Mouse (Mus musculus): ENCODE data around the gene Arih1. TPM values are rescaled to one million over a fixed set of nuclear protein-coding genes. Genes with fewer than 3 reads are reported as not detected.

Gene Arih1
- 13.6 and 16.9 TPM in 2 replicates for polyA plus RNA-seq (2015; fragmentation: Nextera tagmentation; extraction: Ambion mirVana)

DNA sequence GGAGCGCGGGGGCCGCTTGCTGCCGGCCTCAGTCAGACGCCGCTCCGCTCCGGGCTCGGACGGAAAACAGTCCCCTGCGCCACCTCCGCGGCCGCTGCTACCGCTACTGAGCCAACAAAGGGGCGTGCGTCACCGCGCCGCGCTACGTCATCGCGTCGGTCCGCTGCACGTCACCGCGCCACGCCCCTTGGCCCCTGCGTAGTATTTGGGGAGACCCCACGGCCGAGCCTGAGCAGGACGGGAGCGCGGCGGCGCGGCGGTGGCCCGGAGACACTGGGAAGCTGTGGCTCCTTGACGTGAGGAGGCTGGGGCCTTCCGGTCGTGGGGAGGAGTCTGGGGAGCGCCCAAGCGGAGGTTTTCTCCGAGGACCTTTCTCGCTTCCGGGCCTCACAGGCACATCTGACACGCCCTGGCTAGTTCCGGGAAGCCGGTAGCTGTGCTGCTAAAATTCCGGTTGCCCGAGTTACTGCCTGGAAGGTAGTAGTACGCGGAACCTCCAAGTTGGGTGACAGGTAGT is at the start of gene Arih1:
Gene Arih1 (minus strand): TSS at position 70 of the 517 bp plus-strand sequence.
- ATAC-seq (replicated peaks; ENCODE audit: extremely low read depth, insufficient read depth, low FRiP score), result peak; percentile 98
- 0% methylated on average over 55 of the region's 56 CpGs for WGBS

DNA sequence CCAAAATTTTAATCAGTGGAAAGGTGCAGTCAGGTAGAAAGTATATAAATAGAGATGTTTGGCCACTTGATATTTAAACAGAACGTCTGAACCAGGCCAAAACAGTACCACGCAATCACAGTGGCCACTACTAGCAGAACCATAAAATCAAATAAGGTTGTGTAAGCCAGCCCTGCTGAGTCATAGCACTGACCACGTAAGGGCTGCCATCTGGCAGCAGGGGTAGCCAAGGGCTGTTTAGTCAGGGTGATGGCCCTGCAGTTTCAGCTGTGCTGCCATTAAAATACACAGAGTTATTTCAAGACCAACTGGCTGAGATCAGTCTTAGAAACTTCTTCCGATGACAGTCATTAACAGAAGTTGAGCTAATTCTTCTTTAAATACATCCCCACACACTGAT is 47.5 kb upstream of the Arih1 start:
- no peak overlapping the region for H3K9ac ChIP-seq (ENCODE audit: low read length)
- no peak overlapping the region for H3K4me3 ChIP-seq (ENCODE audit: low read length)
- no peak overlapping the region for H3K27ac ChIP-seq (ENCODE audit: low read length)
- no peak overlapping the region for H3K4me2 ChIP-seq (ENCODE audit: low read depth, low read length)
- H3K4me1 ChIP-seq (ENCODE audit: control insufficient read depth, insufficient read depth, low read length), result peaks cover 2% of the 10 kb centered on the region
- 69% methylated on average over 4 of the region's 4 CpGs for WGBS
- no peaks in the 10 kb centered on the region for H3K9me3 ChIP-seq (replicated peaks; ENCODE audit: control insufficient read depth, low read length)
- no peak for ATAC-seq (replicated peaks; ENCODE audit: extremely low read depth, insufficient read depth, low FRiP score)
- no peaks in the 10 kb centered on the region for H3K27me3 ChIP-seq (ENCODE audit: control insufficient read depth, insufficient read depth, low read length)
- H3K36me3 ChIP-seq (ENCODE audit: control insufficient read depth, insufficient read depth), result no peaks in the 10 kb centered on the region

More for the DNA sequence above, at the start of gene Arih1:
- H3K9me3 ChIP-seq (replicated peaks; ENCODE audit: control insufficient read depth, low read length), result no peaks in the 10 kb centered on the region
- H3K36me3 ChIP-seq (ENCODE audit: control insufficient read depth, insufficient read depth), result no peaks in the 10 kb centered on the region
- no peaks in the 10 kb centered on the region for H3K27me3 ChIP-seq (ENCODE audit: control insufficient read depth, insufficient read depth, low read length)
- peak within 1 kb of the TSS; percentile 99 for H3K27ac ChIP-seq (ENCODE audit: low read length)
- H3K4me1 ChIP-seq (ENCODE audit: control insufficient read depth, insufficient read depth, low read length), result peaks cover 8% of the 10 kb centered on the region; the same call in 1 of the 2 replicates
- H3K9ac ChIP-seq (ENCODE audit: low read length), result peak within 1 kb of the TSS; percentile 99
- peak within 1 kb of the TSS; percentile 96 for H3K4me2 ChIP-seq (ENCODE audit: low read depth, low read length)
- H3K4me3 ChIP-seq (ENCODE audit: low read length), result peak within 1 kb of the TSS; percentile 99

DNA sequence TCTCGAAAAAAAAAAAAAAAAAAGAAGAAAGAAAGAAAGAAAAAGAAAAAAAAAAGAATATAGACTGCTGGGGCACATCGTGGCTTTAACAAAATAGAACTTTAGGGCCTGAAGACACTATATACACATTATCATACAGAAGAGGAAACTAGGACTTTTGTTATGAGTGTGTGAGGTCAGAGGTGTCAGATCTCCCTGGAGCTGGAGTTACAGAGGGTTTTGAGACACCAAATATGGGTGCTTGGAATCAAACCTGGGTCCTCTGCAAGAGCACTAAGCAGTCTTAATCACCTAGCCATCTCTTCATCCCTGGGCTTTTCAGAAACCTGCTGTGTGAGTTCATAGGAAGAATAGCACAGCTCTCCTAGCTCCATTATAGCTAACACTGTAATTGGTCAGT is 47.0 kb upstream of the Arih1 start:
- Histone ChIP-seq H3K9ac (ENCODE audit: low read length) (no peak overlapping the region), H3K9me3 (replicated peaks; ENCODE audit: control insufficient read depth, low read length) (no peaks in the 10 kb centered on the region), H3K4me3 (ENCODE audit: low read length) (no peak overlapping the region), H3K27me3 (ENCODE audit: control insufficient read depth, insufficient read depth, low read length) (no peaks in the 10 kb centered on the region), H3K36me3 (ENCODE audit: control insufficient read depth, insufficient read depth) (no peaks in the 10 kb centered on the region), H3K27ac (ENCODE audit: low read length) (no peak overlapping the region), H3K4me1 (ENCODE audit: control insufficient read depth, insufficient read depth, low read length) (no peaks in the 10 kb centered on the region), H3K4me2 (ENCODE audit: low read depth, low read length) (no peak overlapping the region)
- no peak for ATAC-seq (replicated peaks; ENCODE audit: extremely low read depth, insufficient read depth, low FRiP score)
- 76% methylated on average over 2 of the region's 2 CpGs for WGBS

DNA sequence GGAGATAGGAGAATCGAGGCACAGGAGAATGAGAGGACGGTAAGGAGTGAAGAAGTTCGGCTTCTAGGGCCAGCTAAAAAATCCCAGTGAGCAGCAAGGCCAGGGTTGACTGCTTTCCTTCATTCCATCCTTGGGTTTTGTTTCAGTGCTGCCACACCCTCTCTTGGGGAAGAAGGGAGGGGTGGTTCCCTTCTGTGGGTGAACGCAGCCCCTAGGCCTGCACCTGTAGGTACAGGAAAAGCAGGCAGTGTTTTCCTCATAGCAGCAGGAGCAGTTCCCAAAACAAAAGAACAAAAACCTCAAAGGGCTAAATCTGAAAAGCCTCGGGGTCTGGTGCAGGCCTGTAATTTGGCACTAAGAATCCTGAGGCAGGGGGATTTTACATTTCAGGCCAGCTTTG is 45.2 kb upstream of the Arih1 start:
- H3K36me3 ChIP-seq (ENCODE audit: control insufficient read depth, insufficient read depth), result no peaks in the 10 kb centered on the region
- 55% methylated on average over 5 of the region's 5 CpGs for WGBS
- H3K4me3 ChIP-seq (ENCODE audit: low read length), result no peak overlapping the region
- H3K27me3 ChIP-seq (ENCODE audit: control insufficient read depth, insufficient read depth, low read length), result no peaks in the 10 kb centered on the region
- no peaks in the 10 kb centered on the region for H3K9me3 ChIP-seq (replicated peaks; ENCODE audit: control insufficient read depth, low read length)
- ATAC-seq (replicated peaks; ENCODE audit: extremely low read depth, insufficient read depth, low FRiP score), result no peak
- no peak overlapping the region for H3K27ac ChIP-seq (ENCODE audit: low read length)
- H3K4me1 ChIP-seq (ENCODE audit: control insufficient read depth, insufficient read depth, low read length), result no peaks in the 10 kb centered on the region
- no peak overlapping the region for H3K4me2 ChIP-seq (ENCODE audit: low read depth, low read length)
- H3K9ac ChIP-seq (ENCODE audit: low read length), result no peak overlapping the region

DNA sequence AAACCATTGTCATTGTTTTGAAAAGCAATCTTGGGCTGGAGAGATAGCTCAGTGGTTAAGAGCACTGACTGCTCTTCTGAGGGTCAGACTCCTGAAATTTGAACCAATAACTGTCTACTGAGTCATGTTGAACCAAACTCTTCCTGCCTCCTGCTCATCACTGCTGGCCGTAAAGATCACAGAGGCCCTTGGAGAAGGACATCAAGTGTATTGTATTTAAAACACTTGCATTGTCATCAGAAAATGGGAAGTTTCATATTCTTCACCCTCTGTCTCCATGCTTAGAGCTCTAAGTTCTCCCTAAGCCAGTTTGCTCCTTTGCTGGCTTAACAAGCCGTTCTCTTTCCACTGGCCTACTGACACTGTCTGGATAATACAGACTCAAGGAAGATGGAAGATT is 41.9 kb upstream of the Arih1 start:
- no peak for ATAC-seq (replicated peaks; ENCODE audit: extremely low read depth, insufficient read depth, low FRiP score)
- Histone ChIP-seq H3K9me3 (replicated peaks; ENCODE audit: control insufficient read depth, low read length) (no peaks in the 10 kb centered on the region), H3K9ac (ENCODE audit: low read length) (no peak overlapping the region), H3K4me3 (ENCODE audit: low read length) (no peak overlapping the region), H3K27me3 (ENCODE audit: control insufficient read depth, insufficient read depth, low read length) (no peaks in the 10 kb centered on the region), H3K27ac (ENCODE audit: low read length) (no peak overlapping the region), H3K4me1 (ENCODE audit: control insufficient read depth, insufficient read depth, low read length) (no peaks in the 10 kb centered on the region), H3K36me3 (ENCODE audit: control insufficient read depth, insufficient read depth) (no peaks in the 10 kb centered on the region), H3K4me2 (ENCODE audit: low read depth, low read length) (no peak overlapping the region)
- WGBS, result 82% methylated on average over 2 of the region's 2 CpGs

DNA sequence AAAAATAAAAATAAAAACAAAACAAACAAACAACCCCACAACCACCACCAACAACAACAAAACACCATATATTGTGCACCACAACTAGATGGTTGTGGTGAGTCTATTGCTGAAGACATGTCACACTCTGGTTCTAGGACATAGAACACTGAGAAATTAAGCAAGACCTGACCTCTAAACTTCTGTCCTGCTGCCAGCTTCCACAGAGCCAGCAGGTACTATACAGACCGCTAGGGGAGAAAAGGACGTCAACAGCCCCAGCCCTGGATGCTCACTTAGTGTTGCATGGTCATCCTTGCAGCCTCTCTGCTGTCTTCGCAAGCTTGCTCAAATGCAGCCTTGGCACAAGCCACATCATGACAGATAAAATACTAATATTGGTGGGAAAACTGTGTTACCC is 41.2 kb upstream of the Arih1 start:
- Histone ChIP-seq H3K27ac (ENCODE audit: low read length) (no peak overlapping the region), H3K4me1 (ENCODE audit: control insufficient read depth, insufficient read depth, low read length) (peaks cover 3% of the 10 kb centered on the region), H3K4me2 (ENCODE audit: low read depth, low read length) (no peak overlapping the region), H3K4me3 (ENCODE audit: low read length) (no peak overlapping the region), H3K36me3 (ENCODE audit: control insufficient read depth, insufficient read depth) (no peaks in the 10 kb centered on the region), H3K27me3 (ENCODE audit: control insufficient read depth, insufficient read depth, low read length) (no peaks in the 10 kb centered on the region), H3K9ac (ENCODE audit: low read length) (no peak overlapping the region), H3K9me3 (replicated peaks; ENCODE audit: control insufficient read depth, low read length) (no peaks in the 10 kb centered on the region)
- 85% methylated on average over 3 of the region's 3 CpGs for WGBS
- no peak for ATAC-seq (replicated peaks; ENCODE audit: extremely low read depth, insufficient read depth, low FRiP score)

DNA sequence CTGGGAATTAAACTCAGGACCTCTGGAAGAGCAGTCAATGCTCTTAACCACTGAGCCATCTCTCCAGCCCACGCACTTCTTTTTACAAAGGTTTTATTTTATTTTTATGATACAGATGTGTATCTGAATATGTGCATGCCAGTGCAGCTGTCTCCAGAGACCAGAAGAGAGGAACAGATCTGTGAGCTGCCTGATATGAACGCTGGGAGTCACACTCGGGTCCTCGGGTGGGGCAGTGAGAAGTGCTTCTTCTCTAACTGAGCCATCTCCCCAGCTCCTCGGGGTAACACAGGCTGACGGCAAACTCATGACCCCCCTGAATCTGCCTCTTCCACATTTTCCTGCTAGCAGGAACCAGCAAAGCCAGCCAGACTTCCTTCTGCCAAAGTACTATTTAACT is 40.3 kb upstream of the Arih1 start:
- WGBS, result 73% methylated on average over 6 of the region's 6 CpGs
- no peak for ATAC-seq (replicated peaks; ENCODE audit: extremely low read depth, insufficient read depth, low FRiP score)
- no peak overlapping the region for H3K4me3 ChIP-seq (ENCODE audit: low read length)
- no peak overlapping the region for H3K9ac ChIP-seq (ENCODE audit: low read length)
- no peaks in the 10 kb centered on the region for H3K36me3 ChIP-seq (ENCODE audit: control insufficient read depth, insufficient read depth)
- H3K9me3 ChIP-seq (replicated peaks; ENCODE audit: control insufficient read depth, low read length), result no peaks in the 10 kb centered on the region
- no peak overlapping the region for H3K27ac ChIP-seq (ENCODE audit: low read length)
- H3K27me3 ChIP-seq (ENCODE audit: control insufficient read depth, insufficient read depth, low read length), result no peaks in the 10 kb centered on the region
- H3K4me2 ChIP-seq (ENCODE audit: low read depth, low read length), result no peak overlapping the region
- H3K4me1 ChIP-seq (ENCODE audit: control insufficient read depth, insufficient read depth, low read length), result peaks cover 3% of the 10 kb centered on the region

DNA sequence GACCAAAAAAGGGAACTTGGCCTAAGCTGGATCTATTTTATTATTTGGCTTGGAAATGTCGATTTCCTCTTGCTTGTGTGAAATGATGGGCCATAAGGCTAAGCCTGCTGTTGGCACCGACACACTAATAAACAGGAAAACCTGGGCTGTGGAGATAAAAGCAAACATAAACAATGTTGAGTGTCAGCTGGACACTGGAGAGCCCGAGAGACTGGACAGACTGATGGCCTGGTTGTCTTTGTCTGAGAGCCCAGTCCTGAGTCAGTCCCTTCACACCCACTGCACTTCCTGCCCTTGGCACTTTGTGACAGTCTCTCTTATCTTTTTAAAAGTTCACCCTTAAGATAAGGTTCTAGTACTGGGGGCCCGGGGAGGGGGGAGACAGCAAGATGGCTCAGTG is 36.5 kb upstream of the Arih1 start:
- 37% methylated on average over 4 of the region's 4 CpGs for WGBS

DNA sequence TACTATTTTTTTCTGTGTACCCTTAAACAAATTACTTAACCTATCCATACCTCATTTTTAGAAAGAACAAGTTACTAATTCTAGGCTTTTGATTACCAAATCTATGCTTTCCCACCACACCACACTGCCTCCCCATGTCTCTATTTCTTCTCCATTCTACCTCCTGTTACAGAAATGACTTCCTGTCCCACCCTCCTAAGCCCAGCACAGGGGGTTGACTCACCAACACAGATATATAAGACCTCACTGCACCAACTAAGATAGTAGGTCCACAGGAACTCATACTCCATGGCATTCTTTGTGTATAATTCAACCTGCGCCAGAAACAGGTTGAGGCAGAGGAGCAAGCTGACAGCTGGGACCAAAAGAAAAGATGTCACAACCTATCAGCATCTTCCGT is 33.0 kb upstream of the Arih1 start:
- H3K9me3 ChIP-seq (replicated peaks; ENCODE audit: control insufficient read depth, low read length), result no peaks in the 10 kb centered on the region
- no peaks in the 10 kb centered on the region for H3K27me3 ChIP-seq (ENCODE audit: control insufficient read depth, insufficient read depth, low read length)
- no peak for ATAC-seq (replicated peaks; ENCODE audit: extremely low read depth, insufficient read depth, low FRiP score)
- H3K9ac ChIP-seq (ENCODE audit: low read length), result no peak overlapping the region
- H3K27ac ChIP-seq (ENCODE audit: low read length), result no peak overlapping the region
- H3K4me2 ChIP-seq (ENCODE audit: low read depth, low read length), result no peak overlapping the region
- no peak overlapping the region for H3K4me3 ChIP-seq (ENCODE audit: low read length)
- 81% methylated on average over 2 of the region's 2 CpGs for WGBS
- no peaks in the 10 kb centered on the region for H3K36me3 ChIP-seq (ENCODE audit: control insufficient read depth, insufficient read depth)
- H3K4me1 ChIP-seq (ENCODE audit: control insufficient read depth, insufficient read depth, low read length), result peaks cover 14% of the 10 kb centered on the region

More for the DNA sequence above, 36.5 kb upstream of the Arih1 start:
- peak; percentile 49; the same call in 1 of the 2 replicates for ATAC-seq (replicated peaks; ENCODE audit: extremely low read depth, insufficient read depth, low FRiP score)
- Histone ChIP-seq H3K27me3 (ENCODE audit: control insufficient read depth, insufficient read depth, low read length) (no peaks in the 10 kb centered on the region), H3K36me3 (ENCODE audit: control insufficient read depth, insufficient read depth) (no peaks in the 10 kb centered on the region), H3K4me2 (ENCODE audit: low read depth, low read length) (no peak overlapping the region), H3K9me3 (replicated peaks; ENCODE audit: control insufficient read depth, low read length) (no peaks in the 10 kb centered on the region), H3K4me3 (ENCODE audit: low read length) (no peak overlapping the region), H3K27ac (ENCODE audit: low read length) (no peak overlapping the region), H3K9ac (ENCODE audit: low read length) (no peak overlapping the region), H3K4me1 (ENCODE audit: control insufficient read depth, insufficient read depth, low read length) (peaks cover 9% of the 10 kb centered on the region)

Measured in heart, embryonic 16.5 days (tissue).